Mouse (Mus musculus) adrenal gland, adult (tissue): ENCODE measurements around the gene Nr6a1.

Experiments
- DNase-seq, 2 experiments: peaks; one replicate each; pipeline ENCODE4 v3.0.0; 2022 to 2023; ENCODE audit warnings: low spot score in 1 of 2; ENCODE audit not compliant: inconsistent age in 2 of 2

The Nr6a1 gene

DNA sequence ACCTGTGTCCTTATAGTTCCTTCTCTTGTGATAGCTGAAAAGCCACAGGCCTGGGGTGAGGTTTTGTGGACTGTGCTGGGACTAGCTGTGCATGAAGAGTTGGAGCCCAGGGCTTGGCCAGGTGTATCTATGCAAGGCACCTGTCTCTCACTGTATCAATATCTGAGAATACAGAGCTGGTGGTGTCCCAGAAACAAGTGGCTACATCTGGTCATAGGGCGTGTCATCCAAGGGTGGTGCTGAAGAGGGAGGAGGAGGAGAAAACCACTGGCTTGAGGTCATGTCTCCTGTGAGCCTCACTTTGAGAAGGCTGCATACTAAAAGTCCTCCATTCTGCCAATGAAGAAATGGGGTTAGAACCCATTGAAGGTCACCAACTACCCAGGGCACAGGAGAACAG lies 10.5 kb upstream of the Nr6a1 start:
- DNase-seq, result peak in 1 of 2 experiments; percentile 2

DNA sequence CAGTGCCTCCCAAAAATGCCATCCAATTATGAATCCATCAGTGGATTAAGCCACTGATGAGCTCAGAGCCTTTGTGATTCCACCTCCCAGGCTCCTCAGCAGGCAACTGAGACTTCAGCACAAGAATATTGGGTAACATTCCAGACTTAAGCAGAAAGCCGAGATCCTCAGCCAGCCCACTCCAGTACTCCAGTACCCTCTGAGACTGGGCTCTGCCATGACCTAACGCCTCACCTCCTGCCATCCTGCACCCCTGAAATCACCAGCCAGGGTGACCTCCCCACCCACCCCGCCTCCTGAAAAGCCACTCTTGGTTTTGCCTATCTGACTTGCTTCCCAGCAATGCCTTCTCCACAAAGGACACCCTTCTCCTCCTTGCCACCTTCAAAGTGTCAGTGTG lies 9.9 kb upstream of the Nr6a1 start:
- no peak for DNase-seq

DNA sequence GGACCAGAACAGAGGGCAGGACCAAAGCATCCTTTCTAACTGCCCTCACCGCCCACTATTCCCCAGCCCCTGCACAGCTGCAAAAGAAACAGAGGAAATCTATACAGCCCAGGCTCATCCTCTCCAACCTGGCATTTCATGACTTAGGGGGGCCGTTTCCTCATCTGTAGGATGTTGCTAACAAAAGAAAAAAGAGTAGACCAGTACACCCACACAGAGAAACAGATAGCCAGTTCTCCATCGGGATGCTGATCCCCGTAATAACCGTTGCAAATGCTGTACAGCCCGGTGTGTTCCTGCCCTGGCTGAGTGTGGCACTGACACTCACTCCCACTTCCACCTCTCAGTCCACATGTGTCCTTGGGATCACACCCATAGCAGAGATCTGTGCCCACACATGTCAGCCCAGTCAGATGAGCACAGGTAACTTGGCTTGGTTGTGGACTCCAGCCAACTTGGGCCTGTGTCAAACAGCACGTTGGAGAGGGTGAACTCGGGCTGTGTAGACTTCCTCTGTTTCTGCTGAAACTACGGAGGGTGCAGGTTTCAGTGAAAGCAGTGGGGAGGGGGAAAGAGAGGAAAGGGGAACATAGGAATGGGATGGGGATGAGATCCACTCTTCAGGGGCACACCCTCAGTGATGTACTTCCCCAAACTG lies 9.4 kb upstream of the Nr6a1 start:
- no peak for DNase-seq

DNA sequence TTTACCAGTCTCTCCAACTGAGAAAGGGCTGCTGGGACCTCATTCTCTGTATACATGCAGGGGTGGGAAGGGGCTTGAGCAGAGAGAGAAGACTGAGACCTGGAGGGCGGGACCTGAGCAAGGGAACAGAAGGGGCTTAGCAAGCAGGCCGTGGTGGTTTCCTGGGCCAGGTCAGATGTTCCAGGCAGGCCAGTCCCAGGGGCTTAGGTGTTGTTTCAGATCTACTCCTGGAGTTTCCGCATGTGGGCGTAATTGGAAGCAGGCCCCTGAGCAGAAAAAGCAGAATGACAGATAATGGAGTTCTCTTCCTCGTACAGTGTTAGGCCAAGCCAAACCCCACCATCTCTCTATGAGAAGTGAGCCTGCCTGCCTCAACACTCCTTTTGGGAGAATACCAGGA lies 7.4 kb upstream of the Nr6a1 start:
- DNase-seq, result no peak

DNA sequence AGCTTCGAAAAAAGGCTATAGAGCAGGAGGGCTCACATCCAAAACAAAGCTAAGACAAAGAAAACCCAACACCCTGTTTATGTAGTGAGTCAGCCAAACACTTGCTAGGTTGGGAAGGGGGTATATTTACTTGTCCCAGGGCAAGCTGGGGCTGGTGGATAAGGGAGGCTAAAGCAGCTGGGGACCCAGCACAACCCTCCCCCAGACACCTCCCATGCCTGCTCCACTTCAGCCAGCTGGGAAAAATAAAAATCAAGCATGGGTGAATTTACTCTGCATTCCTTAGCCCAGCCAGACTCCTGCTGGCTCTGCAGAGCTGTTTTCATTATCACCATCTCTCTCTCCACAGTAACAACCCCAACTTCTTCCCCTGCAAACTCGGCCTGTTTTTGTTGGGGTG lies 6.4 kb upstream of the Nr6a1 start:
- no peak for DNase-seq

DNA sequence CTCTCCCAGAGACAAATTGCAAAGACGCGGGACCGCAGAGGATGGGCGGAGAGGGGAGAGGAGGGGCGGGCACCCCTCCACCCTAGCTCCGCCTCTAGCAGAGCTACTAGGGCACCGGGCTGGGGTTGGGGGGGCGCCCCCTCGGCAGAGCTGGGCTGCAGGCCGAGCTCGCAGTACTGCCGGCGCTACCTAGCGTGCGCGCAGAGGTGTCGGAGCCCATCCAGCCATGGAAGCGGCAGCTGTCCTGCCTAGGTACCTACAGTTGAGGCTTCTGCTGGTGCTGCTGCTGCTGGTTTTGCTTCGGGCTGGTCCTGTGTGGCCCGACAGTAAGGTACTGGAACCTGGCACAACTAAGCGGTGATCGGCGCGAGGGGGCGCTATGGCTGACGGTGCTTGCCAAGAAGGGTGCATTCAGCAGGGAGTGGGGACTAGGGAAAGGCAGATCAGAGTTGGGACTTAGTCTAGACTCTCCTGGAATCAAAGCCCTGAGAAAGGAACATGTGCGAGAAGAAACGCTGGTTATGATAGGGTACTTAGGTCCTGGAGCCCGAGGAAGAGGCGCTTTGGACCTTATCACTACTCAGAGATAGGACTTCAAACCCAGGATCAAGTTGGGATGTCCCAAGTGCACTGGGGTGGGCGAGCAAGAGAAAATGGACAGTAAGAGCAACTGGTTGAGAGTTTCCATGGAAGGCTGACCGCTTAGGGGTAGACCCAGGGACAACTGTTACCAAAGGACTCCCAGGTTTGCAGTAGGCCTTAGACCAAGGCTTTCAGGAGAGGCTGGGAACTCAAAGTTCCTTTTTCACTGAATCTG lies 4.6 kb upstream of the Nr6a1 start, which contains the start of gene Olfml2a:
TSS of gene Olfml2a (plus strand) at position 128 of the 817 bp plus-strand sequence.
- peak; percentile 90 to 96 for DNase-seq

DNA sequence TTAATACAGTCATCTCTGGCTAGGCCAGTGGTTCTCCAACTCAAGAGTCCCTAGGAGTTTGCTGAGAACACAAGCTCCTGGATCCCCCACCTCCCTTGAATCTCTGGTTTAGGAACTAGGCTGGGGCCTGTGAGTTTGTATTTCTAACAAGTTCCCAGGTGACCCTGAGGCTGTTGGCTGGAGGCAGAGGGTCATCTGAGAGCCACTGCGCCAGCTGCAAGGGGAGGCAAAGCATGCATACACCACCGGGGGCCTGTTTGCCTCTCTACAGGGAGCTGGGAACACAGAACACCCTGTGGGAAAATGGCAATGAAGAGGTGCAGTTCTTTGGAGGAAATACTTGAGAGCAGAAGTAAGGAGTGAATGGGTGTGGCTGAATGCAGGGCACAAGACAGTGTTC lies 2.8 kb upstream of the Nr6a1 start:
- no peak for DNase-seq

DNA sequence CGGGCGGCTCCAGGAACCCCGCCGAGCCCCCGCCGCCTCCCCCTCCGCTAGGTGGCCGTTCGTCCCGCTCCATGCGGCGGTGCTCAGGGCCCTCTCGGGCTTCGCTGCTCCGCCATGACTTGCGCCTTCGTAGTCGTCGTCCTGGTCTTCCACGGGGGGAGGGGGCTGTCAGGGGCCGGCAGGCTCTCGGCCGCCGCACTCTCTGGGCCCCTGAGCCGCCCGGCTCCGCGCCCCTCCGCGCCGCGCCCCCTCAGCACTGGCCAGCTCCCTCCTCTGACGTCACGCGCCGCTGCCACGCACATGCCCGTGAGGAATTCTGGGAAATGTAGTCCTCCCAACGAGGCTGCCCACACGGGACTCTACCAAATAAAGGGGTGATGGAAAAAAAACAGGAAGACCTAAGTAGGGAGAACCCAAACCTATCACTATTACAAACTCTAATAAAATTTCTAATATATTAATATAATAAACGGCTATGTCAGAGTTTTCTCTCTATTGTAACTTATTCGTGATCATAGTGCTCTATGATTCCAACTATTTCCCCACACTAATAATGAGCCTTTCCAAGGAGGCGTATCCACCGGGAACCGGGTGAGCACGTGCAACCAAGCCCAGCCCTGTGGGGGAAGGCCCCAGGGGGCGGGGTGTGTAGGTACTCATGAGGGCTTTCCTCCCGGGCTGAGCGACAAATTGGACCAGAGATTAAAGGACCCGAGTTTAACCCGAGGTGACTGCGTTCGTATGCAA lies 1.2 kb downstream of the Nr6a1 start:
- peak; percentile 94 to 98 for DNase-seq

DNA sequence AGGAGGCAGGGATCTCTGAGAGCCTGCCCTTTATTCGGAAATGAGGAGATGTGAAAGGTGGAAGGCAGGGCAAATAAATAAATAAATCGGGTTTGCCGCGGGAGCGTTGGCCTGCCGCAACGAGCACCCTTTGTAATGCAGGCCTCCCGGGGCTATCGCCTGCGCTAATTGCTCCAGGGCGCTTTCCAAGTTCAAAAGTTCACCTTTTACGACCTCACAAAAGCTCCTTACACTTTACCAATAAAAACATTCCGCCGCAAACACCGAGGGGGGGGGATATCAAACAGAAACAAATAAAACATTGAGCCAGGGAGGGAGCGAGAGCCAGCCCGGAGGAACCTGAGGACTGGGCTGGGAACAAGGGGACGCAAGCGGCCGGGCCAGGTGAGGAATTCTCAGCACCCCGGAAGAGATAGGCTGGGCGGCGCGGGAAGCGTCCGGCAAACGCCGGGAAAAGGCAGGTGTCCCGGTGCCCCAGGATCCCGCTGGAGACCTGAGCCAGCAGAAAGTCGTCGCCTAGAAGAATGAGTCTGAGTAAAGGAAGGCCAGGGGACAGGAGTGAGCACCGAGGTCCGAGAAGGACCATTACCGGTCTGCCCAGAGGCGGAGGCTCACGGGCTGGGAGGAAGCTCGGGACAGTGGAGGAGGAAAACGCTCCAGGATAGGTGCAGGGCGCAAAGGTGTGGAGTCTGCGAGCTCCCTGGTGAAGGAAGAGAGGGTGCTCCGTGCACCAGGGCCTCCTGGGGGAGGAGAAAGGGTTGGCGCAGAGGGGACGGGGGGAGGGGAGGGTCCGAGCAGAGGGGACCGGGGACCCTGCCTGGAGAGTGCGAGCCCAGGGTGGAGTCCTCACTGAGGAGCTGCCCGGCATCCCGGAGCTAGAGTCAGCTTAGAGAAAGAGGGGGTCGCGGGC lies 2.1 kb downstream of the Nr6a1 start:
- peak; percentile 57 to 83 for DNase-seq

DNA sequence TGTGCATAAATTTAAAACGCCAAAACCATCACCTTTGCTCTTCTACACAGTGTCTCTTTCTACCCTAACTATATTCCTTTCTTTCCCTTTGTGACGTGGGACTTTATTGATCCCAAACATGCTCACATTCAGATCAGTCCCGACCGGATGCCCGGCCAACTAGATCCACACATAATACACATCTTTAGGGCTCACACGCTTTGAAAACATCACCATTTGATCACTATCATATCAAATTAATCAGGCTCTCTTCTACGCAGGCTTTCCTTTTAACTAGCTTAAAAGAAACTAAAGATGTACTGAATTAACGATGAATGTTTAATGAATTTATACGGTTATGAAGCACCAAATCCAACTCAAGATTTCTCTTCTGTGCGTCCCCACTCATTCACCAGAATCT lies 2.9 kb downstream of the Nr6a1 start:
- DNase-seq, result no peak

DNA sequence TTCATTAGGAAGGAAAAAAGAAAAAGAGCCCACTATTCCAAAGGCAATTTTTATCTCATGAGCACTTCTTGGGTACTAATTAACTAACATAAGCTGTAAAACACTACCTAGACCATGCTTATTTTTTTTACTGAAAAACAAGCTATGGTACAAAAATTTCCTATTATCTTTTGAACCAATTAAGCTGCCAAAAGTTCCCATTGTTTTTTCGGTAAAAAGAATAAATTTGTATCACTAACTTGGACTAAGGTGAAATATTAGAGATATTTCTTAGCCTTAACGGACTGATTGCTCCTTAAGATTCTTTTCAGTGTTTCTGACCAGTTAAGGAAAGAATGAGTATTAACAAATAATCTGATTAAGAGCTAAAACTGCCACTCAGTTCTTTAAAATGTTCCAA lies 3.6 kb downstream of the Nr6a1 start:
- no peak for DNase-seq

DNA sequence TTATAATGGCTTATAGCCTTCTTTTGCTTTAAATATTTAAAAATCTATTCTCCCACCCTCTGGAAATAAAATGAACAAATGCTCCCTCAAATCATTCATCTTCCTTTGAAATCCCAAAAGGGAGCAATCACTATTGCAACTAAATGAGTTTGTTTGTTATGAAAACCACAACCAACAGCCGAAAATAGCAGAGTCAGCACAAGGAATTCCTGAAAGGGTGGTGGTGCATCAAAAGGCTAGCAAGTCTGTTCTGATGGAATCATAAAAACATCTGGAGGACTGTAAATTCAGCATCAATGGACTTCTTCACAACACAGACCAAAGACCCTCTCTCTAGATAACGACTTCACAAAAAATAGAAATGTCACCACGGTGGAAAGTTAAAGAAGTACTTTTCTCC lies 4.0 kb downstream of the Nr6a1 start:
- no peak for DNase-seq

DNA sequence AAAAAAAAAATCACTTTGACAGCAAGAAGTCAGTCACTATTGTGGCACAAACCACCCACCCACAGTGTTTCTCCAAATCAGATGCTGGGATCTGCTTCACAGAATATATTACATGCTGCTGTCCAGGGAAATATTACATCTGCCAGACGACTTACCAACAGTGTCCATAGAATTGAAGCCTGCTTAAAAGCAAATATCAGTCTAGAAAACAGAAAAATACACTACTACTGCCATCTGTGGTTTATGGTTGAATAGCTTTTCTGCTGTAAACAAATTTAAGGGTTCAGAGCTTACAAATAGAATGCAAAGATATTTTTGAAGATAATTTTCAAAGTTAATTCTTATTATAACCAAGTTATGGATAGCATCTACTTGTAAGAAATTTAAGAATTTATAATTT lies 6.1 kb downstream of the Nr6a1 start:
- DNase-seq, result no peak

DNA sequence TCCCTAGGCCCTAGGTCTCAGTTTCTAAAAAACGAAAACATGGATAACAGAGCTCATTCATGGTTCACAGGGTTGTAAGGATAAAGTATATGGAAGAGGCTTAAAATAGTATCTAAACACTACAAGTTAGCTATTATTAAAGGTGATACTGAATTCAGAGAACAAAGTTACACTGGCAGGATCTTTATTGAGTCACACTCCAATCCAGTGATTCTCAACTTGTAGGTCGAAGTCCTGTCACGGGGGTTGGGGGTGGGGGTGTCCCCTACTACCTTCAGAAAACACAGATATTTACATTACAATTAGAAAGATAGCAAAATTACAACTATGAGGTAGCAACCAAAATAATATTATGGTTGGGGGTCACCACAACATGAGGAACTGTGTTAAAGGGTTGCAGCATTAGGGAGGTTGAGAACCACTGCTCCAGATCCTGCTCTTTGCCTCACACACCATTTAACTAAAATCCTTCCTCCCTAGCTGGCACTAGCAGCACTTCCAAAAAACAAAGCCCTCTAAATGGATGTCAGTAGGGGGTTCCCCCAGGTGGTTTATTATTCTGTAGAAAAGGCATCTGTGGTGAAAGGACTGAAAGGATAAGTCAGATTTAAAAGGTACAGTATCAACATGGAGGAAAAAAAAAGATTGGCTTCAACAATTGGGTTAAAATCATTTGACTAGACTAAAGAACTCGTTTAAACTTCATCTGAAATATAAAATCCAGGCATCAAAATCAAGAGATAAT lies 10.4 kb downstream of the Nr6a1 start:
- no peak for DNase-seq

DNA sequence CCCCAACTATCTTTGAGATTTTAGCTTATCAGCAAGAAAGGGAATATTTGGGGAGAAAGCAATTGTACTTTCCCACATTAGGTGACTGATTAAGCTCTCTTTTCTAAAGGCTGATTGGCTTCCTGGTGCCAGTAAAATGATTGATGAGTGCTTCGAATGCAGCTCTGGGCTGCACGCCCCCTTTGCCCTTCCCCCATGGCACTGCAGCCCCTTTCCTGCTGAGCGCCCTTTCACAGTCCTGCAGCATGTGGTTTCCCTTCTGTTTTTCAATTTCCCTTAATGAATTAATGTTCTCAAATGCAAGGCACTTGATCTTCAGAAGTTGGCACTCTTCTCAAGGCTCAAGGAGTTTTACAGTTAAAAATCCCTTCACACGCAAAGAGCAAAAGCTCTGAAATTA lies 12.5 kb downstream of the Nr6a1 start:
- DNase-seq, result no peak

DNA sequence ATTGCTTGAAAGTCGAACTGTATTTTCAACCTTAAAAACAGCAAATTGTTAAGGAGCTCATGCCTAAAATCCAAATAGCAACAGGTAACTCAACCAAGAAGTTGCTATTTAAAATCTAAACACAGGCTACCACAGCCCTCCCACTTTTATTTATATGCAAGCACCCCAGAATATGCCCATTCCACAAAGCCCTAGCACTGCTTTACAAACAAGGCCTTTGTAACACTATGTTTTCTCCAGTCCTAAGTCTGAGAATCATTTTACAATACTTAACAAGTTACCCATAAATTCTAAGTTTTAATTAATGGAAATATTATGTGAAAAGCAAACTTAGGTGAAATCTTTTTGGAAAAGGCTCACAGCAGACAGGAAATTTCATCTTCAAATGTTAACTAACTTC lies 13.0 kb downstream of the Nr6a1 start:
- no peak for DNase-seq

DNA sequence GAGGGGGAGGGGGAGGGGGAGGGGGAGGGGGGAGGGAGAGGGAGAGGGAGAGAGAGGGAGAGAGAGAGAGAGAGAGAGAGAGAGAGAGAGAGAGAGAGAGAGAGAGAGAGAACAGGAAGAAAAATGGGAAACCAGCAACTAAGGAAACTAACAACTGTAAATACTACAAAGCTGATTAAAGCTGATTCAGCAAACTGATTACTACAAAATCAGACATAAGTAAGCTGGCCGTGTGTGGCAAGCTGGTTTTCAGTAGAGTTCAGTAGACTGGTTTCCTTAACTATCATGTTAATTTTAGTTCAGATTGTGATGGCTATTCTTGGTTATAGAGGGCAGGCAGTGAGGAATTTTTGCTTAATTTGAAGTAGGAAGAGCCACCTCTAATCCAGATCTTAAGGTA lies 18.9 kb downstream of the Nr6a1 start:
- DNase-seq, result peak in 1 of 2 experiments; percentile 15

DNA sequence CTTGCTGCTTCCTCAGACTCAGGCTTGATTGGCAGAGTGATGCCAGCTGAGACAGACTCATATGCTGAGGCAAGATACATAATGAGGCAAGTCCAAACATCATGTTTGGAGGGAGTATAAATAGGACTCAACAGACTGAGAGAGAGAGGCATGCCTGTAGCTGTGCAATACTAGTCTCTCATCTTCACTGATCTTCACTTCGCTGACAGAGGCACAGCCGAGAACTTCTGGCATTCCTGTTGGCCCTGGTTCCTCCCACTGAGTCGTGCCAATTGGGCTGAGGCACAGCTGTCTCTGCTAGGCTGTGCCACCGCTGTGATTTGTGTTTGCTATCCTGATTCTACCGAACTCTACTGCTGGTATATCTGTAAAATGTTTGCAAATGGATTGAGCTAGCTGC lies 21.4 kb downstream of the Nr6a1 start:
- peak; percentile 40 to 79 for DNase-seq

DNA sequence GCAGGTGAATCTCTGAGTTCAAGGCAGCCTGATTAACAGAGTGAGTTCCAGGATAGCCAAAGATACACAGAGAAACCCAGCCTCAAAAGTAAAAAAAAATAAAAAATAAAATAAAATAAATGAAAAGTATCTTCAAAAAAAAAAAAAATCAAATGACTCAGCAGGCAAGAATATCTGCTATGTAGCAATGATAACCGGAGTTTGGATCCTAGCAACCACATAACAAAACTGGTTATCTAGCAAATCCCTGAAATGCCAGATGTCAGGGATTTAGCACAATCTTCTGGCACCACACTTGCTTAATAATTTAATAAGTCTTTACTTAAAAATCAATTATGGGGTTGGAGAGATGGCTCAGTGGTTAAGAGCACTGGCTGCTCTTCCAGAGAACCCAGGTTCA lies 23.2 kb downstream of the Nr6a1 start:
- peak in 1 of 2 experiments; percentile 38 for DNase-seq

DNA sequence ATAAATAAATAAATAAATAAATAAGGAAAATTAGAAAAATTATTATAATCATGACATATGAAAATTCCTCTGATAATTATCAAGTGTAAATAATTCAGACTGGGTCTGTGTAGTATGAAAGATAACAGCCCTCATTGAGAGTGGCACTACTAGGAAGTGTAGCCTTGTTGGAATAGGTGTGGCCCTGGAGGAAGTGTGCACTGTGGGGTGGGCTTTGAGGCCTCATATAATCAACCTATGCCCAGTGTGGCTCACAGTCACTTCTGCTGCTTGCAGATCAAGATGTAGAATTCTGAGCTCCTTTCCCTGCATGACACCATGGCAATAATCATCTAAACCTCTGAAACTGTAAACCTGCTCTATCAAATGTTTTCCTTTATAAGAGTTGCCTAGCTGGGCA lies 24.6 kb downstream of the Nr6a1 start:
- no peak for DNase-seq
